Mouse (Mus musculus) liver, embryonic 13.5 days (tissue): ENCODE results near the gene Sqstm1. TPM values are rescaled to one million over a fixed set of nuclear protein-coding genes. Genes with fewer than 3 reads are reported as not detected.

Experiments used
- ATAC-seq: fragments of 200-750 bp; cut with Nextera tagmentation; 2 replicates; pipeline ENCODE4 v1.8.0; 2017; ENCODE audit warnings: low read depth, mild to moderate bottlenecking, moderate number of reproducible peaks, moderate library complexity
- DNase-seq: peaks from one replicate; pipeline ENCODE4 v3.0.0; 2022
- H3K27ac ChIP-seq: fragments of 300-500 bp; sonication (generic); 2 replicates; pipeline ENCODE4 v1.5.1; 2015; ENCODE audit warnings: moderate library complexity, mild to moderate bottlenecking, inconsistent platforms
- H3K27me3 ChIP-seq: fragments of 300-500 bp; sonication (generic); 2 replicates; pipeline ENCODE4 v1.6.1; 2015; ENCODE audit warnings: mild to moderate bottlenecking, inconsistent platforms
- H3K36me3 ChIP-seq: fragments of 300-500 bp; sonication (generic); 2 replicates; pipeline ENCODE4 v1.6.1; 2015; ENCODE audit warnings: mild to moderate bottlenecking, inconsistent platforms
- H3K4me1 ChIP-seq: fragments of 300-500 bp; sonication (generic); replicated peaks from 2 replicates; pipeline ENCODE4 v1.6.1; 2015; ENCODE audit warnings: inconsistent platforms
- H3K4me2 ChIP-seq: fragments of 300-500 bp; sonication (generic); 2 replicates; pipeline ENCODE4 v1.6.1; 2015; ENCODE audit warnings: inconsistent platforms, mild to moderate bottlenecking, moderate library complexity
- H3K4me3 ChIP-seq: fragments of 300-500 bp; sonication (generic); replicated peaks from 2 replicates; pipeline ENCODE4 v1.5.1; 2015; ENCODE audit warnings: mild to moderate bottlenecking, inconsistent platforms
- H3K9ac ChIP-seq: fragments of 300-500 bp; sonication (generic); 2 replicates; pipeline ENCODE4 v1.6.1; 2015; ENCODE audit warnings: mild to moderate bottlenecking, inconsistent platforms
- H3K9me3 ChIP-seq: fragments of 300-500 bp; sonication (generic); replicated peaks from 2 replicates; pipeline ENCODE4 v1.6.1; 2016; ENCODE audit warnings: inconsistent platforms
- WGBS: fragments of 180-500 bp; shearing (Covaris S2); methylation state at CpG from one replicate; pipeline ENCODE4 v1.1.7; 2015; ENCODE audit not compliant: insufficient replicate concordance; 5-methylcytosine and 5-hydroxymethylcytosine counted together
- polyA plus RNA-seq: library from polyadenylated mRNA; unstranded; fragments of >200 nt; fragmentation: Nextera tagmentation; extraction: Ambion mirVana; gene quantifications from 2 replicates; pipeline ENCODE4 v1.2.1, GENCODE M21; 2015

The Sqstm1 gene
- polyA plus RNA-seq, 1 experiment from 2014 or later, result 132 TPM

DNA sequence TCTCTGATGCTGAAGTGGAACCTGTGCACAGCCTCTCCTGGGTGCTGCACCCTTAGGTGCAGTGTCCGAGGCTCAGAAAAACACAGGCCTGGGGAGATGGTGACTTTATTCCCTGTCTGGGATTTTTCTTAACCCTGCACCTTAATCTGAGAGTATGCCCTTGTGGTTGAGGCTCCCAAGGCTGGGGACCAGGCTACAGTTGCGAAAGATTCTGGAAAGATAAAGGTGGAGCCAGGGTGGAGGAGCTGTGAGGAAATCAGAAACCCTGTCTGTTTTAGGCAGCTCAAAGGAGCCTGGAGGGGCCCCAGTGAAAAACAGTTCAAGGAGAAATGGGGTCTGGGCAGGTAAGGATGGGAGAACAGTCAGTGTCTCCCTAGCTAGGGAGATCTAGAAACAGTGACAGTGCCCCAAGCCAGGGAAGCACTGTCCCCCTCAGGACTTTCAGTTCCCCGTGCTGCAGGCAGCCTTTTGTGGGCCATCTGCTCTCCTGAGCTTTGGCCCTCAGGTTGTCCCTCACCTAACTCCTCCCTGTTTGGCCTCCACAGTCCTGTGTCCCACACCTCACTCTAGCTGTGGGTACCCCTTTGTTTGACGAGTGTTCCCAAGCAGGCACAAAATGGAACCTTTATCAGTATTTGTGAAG lies 6.2 kb upstream of the Sqstm1 start:
- Histone ChIP-seq H3K4me1 (peaks cover 79% of the 10 kb centered on the region), H3K27ac (no peak overlapping the region; the same call in 1 of the 2 replicates)
- WGBS, result 58% methylated on average over 4 of the region's 4 CpGs

GRCm38 (mm10) chr11:50215633-50216032 lies 5.0 kb upstream of the Sqstm1 start:
- 0 out of 2 replicates have a peak, but pooled peaks cover 1% of the 10 kb centered on the region for H3K36me3 ChIP-seq
- no peak for DNase-seq
- peak overlapping the region; percentile 15; the same call in 1 of the 2 replicates for H3K4me2 ChIP-seq
- peaks cover 90% of the 10 kb centered on the region for H3K4me1 ChIP-seq
- ATAC-seq, result peak; percentile 18; the same call in 1 of the 2 replicates
- H3K27me3 ChIP-seq, result no peaks in the 10 kb centered on the region
- H3K27ac ChIP-seq, result peak overlapping the region; percentile 65
- H3K9ac ChIP-seq, result no peak overlapping the region; the same call in 1 of the 2 replicates
- H3K4me3 ChIP-seq, result no peak overlapping the region
- 45% methylated on average over 9 of the region's 9 CpGs for WGBS
- H3K9me3 ChIP-seq, result no peaks in the 10 kb centered on the region

More for the DNA sequence above, 6.2 kb upstream of the Sqstm1 start:
- H3K27me3 ChIP-seq, result no peaks in the 10 kb centered on the region
- DNase-seq, result no peak
- 0 out of 2 replicates have a peak, but pooled peaks cover 7% of the 10 kb centered on the region for H3K36me3 ChIP-seq
- H3K4me3 ChIP-seq, result no peak overlapping the region
- H3K9me3 ChIP-seq, result no peaks in the 10 kb centered on the region
- H3K9ac ChIP-seq, result 0 out of 2 replicates have a peak overlapping the region, but pooled peaks have one; percentile 20
- ATAC-seq, result no peak
- H3K4me2 ChIP-seq, result no peak overlapping the region

GRCm38 (mm10) chr11:50214631-50215030 lies 4.0 kb upstream of the Sqstm1 start:
- no peak for ATAC-seq

DNA sequence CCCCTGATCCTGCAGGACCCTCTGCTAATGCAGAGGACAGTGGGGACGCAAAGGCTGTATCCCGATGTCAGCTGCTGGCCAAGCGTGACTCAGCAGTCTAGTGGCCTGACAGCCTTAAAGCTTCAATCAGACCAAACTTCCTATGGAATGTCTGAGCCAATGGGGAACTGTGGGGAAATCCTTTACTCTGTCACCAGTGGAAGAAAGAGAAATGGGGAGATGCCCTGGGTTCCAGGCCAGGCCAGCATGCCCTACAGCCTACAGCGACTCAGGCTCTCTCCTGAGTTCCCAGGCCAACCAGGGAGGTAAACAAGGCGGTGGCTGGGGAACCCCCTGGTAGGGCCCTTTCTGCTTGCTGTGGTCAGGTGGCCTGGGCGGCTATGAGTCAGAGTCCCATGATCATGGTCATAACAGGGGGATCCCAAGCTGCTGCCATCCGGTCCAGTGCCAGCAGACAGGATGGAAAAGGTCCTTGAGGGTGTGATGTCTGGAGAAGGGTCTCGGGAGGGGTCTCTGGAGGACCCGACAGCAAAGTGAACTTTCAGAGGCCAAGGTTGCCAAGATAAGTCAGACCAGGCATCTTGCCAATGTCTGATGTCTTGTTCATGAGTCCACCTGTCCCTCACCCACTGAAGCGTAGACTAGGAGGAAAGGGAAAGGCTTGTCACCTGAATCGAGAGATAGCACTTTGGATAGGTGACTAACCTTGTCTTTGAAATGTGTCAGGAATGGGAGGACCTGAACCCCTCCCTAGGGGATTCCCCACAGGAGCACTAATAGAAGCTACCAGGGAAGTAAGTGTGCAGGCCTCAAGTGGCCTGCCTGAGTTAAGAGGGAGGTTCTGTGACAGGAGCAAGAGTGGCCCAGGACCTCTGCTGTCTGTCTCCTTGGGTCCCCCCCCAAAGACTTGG lies 2.5 kb upstream of the Sqstm1 start:
- Histone ChIP-seq H3K4me1 (peaks cover 83% of the 10 kb centered on the region), H3K36me3 (0 out of 2 replicates have a peak, but pooled peaks cover 3% of the 10 kb centered on the region), H3K4me2 (no peak overlapping the region), H3K4me3 (no peak overlapping the region), H3K9me3 (no peaks in the 10 kb centered on the region), H3K9ac (no peak overlapping the region), H3K27me3 (no peaks in the 10 kb centered on the region), H3K27ac (peak overlapping the region; percentile 61)
- ATAC-seq (peak; percentile 8; the same call in 1 of the 2 replicates), DNase-seq (peak; percentile 59)
- 60% methylated on average over 11 of the region's 11 CpGs for WGBS

More at GRCm38 (mm10) chr11:50214631-50215030, 4.0 kb upstream of the Sqstm1 start:
- no peak overlapping the region for H3K27ac ChIP-seq
- peaks cover 85% of the 10 kb centered on the region for H3K4me1 ChIP-seq
- no peaks in the 10 kb centered on the region for H3K27me3 ChIP-seq
- whole genome bisulfite sequencing, result 78% methylated on average over 6 of the region's 6 CpGs
- DNase-seq, result no peak
- no peaks in the 10 kb centered on the region for H3K36me3 ChIP-seq
- no peak overlapping the region for H3K4me2 ChIP-seq
- H3K9ac ChIP-seq, result no peak overlapping the region
- H3K4me3 ChIP-seq, result no peak overlapping the region
- H3K9me3 ChIP-seq, result no peaks in the 10 kb centered on the region

GRCm38 (mm10) chr11:50212060-50212739 lies 1.6 kb upstream of the Sqstm1 start:
- H3K9ac ChIP-seq, result no peak overlapping the region
- H3K9me3 ChIP-seq, result no peaks in the 10 kb centered on the region
- no peak overlapping the region for H3K4me2 ChIP-seq
- H3K27ac ChIP-seq, result peak overlapping the region; percentile 99
- H3K27me3 ChIP-seq, result no peaks in the 10 kb centered on the region
- 50% methylated on average over 3 of the region's 3 CpGs for WGBS
- peaks cover 79% of the 10 kb centered on the region for H3K4me1 ChIP-seq
- DNase-seq (no peak), ATAC-seq (no peak)
- peaks cover 12% of the 10 kb centered on the region for H3K36me3 ChIP-seq
- H3K4me3 ChIP-seq, result no peak overlapping the region

DNA sequence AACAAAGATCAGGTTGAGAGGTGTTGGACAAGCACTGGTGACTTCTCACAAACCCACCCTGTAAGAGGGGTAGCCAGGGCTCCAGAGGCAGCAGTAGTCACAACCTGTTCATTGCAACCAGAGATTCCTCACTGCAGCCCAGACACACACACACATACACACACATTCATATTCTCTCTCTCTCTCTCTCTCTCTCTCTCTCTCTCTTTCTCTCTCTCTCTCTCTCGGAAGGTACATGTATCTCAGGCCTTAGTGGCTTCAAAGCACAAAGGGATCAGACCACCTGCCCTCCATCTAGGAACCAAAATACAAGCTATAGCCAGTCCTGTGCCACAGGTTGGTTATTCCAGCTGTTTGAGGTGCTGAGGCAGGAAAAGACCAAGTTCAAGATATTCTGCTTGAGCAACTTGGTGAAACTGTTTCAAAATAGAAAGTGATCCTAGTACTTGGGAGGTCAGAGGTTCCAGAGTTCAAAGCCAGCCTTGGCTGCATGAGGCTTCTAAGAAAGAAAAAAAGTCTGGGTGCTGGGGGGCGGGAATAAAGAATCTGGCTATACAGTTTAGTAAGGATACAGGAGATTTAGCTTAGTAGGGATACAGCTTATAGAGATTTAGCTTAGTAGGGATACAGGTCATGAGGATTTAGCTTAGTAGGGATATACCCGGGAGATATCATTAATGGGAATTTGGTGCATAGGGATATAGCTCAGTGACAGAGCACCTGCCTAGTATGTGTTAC lies 864 bp upstream of the Sqstm1 start:
- no peak for DNase-seq
- no peak for ATAC-seq
- 72% methylated on average over 3 of the region's 3 CpGs for WGBS
- Histone ChIP-seq H3K4me1 (peaks cover 74% of the 10 kb centered on the region), H3K4me3 (peak overlapping the region; percentile 92), H3K9me3 (no peaks in the 10 kb centered on the region), H3K36me3 (peaks cover 19% of the 10 kb centered on the region), H3K27me3 (no peaks in the 10 kb centered on the region), H3K27ac (peak overlapping the region; percentile 99), H3K4me2 (peak overlapping the region; percentile 78), H3K9ac (peak overlapping the region; percentile 98)

DNA sequence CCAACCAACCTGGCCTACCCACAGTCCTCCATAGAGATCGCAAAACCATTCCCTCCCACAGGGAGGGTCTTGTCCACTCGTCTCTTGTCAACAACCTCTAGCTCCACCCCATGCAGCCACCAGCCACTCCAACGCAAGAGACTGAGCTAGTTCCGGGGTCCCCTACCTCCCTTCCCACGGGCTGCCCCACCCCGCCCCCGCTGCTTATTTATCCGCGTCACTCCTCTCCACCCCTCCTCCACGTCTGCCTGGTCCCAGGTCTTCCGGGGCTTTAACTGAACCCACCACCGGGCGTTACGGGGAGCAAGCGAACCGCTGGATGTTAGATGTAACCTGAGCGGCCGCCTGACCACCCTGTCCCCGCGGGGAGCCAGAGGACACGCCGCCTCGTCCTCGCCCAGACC lies 524 bp downstream of the Sqstm1 start:
- H3K36me3 ChIP-seq, result peaks cover 33% of the 10 kb centered on the region
- ATAC-seq, result peak; percentile 91
- H3K4me2 ChIP-seq, result peak overlapping the region; percentile 78
- peak overlapping the region; percentile 92 for H3K4me3 ChIP-seq
- H3K9me3 ChIP-seq, result no peaks in the 10 kb centered on the region
- peak; percentile 87 for DNase-seq
- peaks cover 74% of the 10 kb centered on the region for H3K4me1 ChIP-seq
- 0% methylated on average over 24 of the region's 24 CpGs for WGBS
- peak overlapping the region; percentile 99 for H3K27ac ChIP-seq
- peak overlapping the region; percentile 98 for H3K9ac ChIP-seq
- H3K27me3 ChIP-seq, result no peaks in the 10 kb centered on the region

DNA sequence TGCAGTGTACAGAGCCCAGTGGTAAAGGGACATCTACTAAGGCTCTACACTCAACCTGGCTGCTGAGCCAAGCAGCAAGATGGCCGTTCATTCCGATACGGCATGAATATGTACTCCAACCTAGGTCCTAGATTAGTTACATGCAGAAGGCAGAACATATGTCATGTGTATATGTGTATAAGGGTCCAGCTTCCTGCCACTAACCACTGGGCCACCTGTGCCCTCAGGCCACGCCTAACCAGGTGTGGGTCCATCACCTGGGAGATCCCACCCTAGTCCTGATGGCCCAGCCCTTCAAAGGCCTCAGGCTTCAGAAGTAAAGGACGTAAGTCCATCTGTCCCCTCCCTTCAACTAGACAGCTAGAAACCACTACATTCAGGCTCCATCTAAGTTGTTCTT lies 2.6 kb downstream of the Sqstm1 start:
- ATAC-seq, result no peak
- Histone ChIP-seq H3K4me1 (peaks cover 70% of the 10 kb centered on the region), H3K9me3 (no peaks in the 10 kb centered on the region), H3K27me3 (no peaks in the 10 kb centered on the region), H3K4me3 (no peak overlapping the region), H3K36me3 (peaks cover 52% of the 10 kb centered on the region), H3K4me2 (peak overlapping the region; percentile 6; the same call in 1 of the 2 replicates), H3K9ac (no peak overlapping the region), H3K27ac (no peak overlapping the region)
- no peak for DNase-seq
- WGBS, result 89% methylated on average over 5 of the region's 5 CpGs

GRCm38 (mm10) chr11:50207344-50207743 lies 3.3 kb downstream of the Sqstm1 start:
- 0 out of 2 replicates have a peak overlapping the region, but pooled peaks have one; percentile 6 for H3K4me2 ChIP-seq
- H3K27ac ChIP-seq, result no peak overlapping the region
- no peak overlapping the region for H3K9ac ChIP-seq
- no peaks in the 10 kb centered on the region for H3K9me3 ChIP-seq
- no peaks in the 10 kb centered on the region for H3K27me3 ChIP-seq
- no peak for ATAC-seq
- no peak for DNase-seq
- H3K4me3 ChIP-seq, result no peak overlapping the region
- peaks cover 69% of the 10 kb centered on the region for H3K4me1 ChIP-seq
- H3K36me3 ChIP-seq, result peaks cover 59% of the 10 kb centered on the region
- 93% methylated on average over 14 of the region's 14 CpGs for WGBS

DNA sequence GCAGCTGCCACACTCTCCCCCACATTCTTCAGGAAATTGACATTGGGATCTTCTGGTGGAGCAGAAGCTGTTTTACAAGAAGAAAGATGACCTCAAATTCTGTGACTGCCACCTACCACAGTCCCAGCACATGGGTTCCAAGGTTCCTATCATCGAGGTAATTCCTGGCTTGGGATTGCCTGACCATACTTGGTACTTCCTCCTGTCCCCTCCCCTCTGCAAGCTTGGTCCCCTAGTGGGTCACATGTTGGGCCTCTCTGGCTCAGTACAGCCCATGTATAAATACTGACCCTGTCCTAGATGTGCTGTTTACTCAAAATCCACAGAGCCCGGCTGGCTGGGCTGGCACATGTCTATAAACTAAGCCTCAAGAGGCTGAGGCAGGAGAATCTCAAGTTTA lies 4.6 kb downstream of the Sqstm1 start:
- DNase-seq (no peak), ATAC-seq (no peak)
- H3K4me2 ChIP-seq, result no peak overlapping the region
- peaks cover 64% of the 10 kb centered on the region for H3K4me1 ChIP-seq
- no peak overlapping the region for H3K9ac ChIP-seq
- no peaks in the 10 kb centered on the region for H3K27me3 ChIP-seq
- H3K4me3 ChIP-seq, result no peak overlapping the region
- peaks cover 72% of the 10 kb centered on the region for H3K36me3 ChIP-seq
- 81% methylated on average over 2 of the region's 2 CpGs for whole genome bisulfite sequencing
- no peaks in the 10 kb centered on the region for H3K9me3 ChIP-seq
- H3K27ac ChIP-seq, result no peak overlapping the region
